Mouse (Mus musculus): Measurements from ENCODE around the gene Trex1.

Gene Trex1

GRCm38 (mm10) chr9:109051651-109052489 lies 7.7 kb downstream of the Trex1 start:
- DNase-seq (ENCODE audit: low spot score), result no peak

GRCm38 (mm10) chr9:109051011-109051501 lies 8.5 kb downstream of the Trex1 start:
- DNase-seq (ENCODE audit: low spot score), result no peak

GRCm38 (mm10) chr9:109050674-109050997 lies 8.9 kb downstream of the Trex1 start:
- no peak for DNase-seq (ENCODE audit: low spot score)

- DNase-seq (ENCODE audit: low spot score), result no peak
Observed at GRCm38 (mm10) chr9:109049996-109050673, 9.4 kb downstream of the Trex1 start.

- no peak for DNase-seq (ENCODE audit: low spot score)
Observed at GRCm38 (mm10) chr9:109049316-109049715, 10.2 kb downstream of the Trex1 start.

GRCm38 (mm10) chr9:109046306-109046705 lies 13.2 kb downstream of the Trex1 start:
- no peak for DNase-seq (ENCODE audit: low spot score)

- DNase-seq (ENCODE audit: low spot score), result no peak
Observed at GRCm38 (mm10) chr9:109041351-109041750, 18.2 kb downstream of the Trex1 start.

GRCm38 (mm10) chr9:109040906-109041305 lies 18.6 kb downstream of the Trex1 start:
- no peak for DNase-seq (ENCODE audit: low spot score)

GRCm38 (mm10) chr9:109040216-109040615 lies 19.3 kb downstream of the Trex1 start:
- no peak for DNase-seq (ENCODE audit: low spot score)

GRCm38 (mm10) chr9:109039681-109040080 lies 19.9 kb downstream of the Trex1 start:
- no peak for DNase-seq (ENCODE audit: low spot score)

- DNase-seq (ENCODE audit: low spot score), result peak; percentile 62
Observed at GRCm38 (mm10) chr9:109038901-109039364, 20.6 kb downstream of the Trex1 start.

- peak; percentile 88 for DNase-seq (ENCODE audit: low spot score)
Observed at GRCm38 (mm10) chr9:109038086-109038895, 21.2 kb downstream of the Trex1 start, which contains the start of gene Shisa5. Gene Shisa5, plus strand, starts transcription at chr9:109038565.

GRCm38 (mm10) chr9:109032435-109032834 lies 27.1 kb downstream of the Trex1 start:
- no peak for DNase-seq (ENCODE audit: low spot score)

GRCm38 (mm10) chr9:109031686-109032085 lies 27.8 kb downstream of the Trex1 start:
- no peak for DNase-seq (ENCODE audit: low spot score)

- no peak for DNase-seq (ENCODE audit: low spot score)
Observed at GRCm38 (mm10) chr9:109031001-109031400, 28.5 kb downstream of the Trex1 start.

- no peak for DNase-seq (ENCODE audit: low spot score)
Observed at GRCm38 (mm10) chr9:109030312-109030711, 29.2 kb downstream of the Trex1 start.

GRCm38 (mm10) chr9:109028919-109029318 lies 30.6 kb downstream of the Trex1 start:
- no peak for DNase-seq (ENCODE audit: low spot score)

GRCm38 (mm10) chr9:109028421-109028820 lies 31.1 kb downstream of the Trex1 start:
- no peak for DNase-seq (ENCODE audit: low spot score)

GRCm38 (mm10) chr9:109027521-109027920 lies 32.0 kb downstream of the Trex1 start:
- no peak for DNase-seq (ENCODE audit: low spot score)

GRCm38 (mm10) chr9:109022866-109023685 lies 36.5 kb downstream of the Trex1 start:
- DNase-seq (ENCODE audit: low spot score), result no peak

- no peak for DNase-seq (ENCODE audit: low spot score)
Observed at GRCm38 (mm10) chr9:109021428-109021827, 38.1 kb downstream of the Trex1 start.

Data from urinary bladder, postnatal 14 days (tissue).